Mouse (Mus musculus) adrenal gland, postnatal 0 days (tissue): ENCODE results near the gene Slc30a6. TPM values are rescaled to one million over a fixed set of nuclear protein-coding genes. Genes with fewer than 3 reads are reported as not detected.

ENCODE experiments used
- polyA plus RNA-seq: library from polyadenylated mRNA; unstranded; fragments of >200 nt; fragmentation: Nextera tagmentation; extraction: Ambion mirVana; gene quantifications from 2 replicates; pipeline ENCODE4 v1.2.1, GENCODE M21; 2015

Slc30a6 gene
- 21.8 and 39.9 TPM in 2 replicates for polyA plus RNA-seq

DNA sequence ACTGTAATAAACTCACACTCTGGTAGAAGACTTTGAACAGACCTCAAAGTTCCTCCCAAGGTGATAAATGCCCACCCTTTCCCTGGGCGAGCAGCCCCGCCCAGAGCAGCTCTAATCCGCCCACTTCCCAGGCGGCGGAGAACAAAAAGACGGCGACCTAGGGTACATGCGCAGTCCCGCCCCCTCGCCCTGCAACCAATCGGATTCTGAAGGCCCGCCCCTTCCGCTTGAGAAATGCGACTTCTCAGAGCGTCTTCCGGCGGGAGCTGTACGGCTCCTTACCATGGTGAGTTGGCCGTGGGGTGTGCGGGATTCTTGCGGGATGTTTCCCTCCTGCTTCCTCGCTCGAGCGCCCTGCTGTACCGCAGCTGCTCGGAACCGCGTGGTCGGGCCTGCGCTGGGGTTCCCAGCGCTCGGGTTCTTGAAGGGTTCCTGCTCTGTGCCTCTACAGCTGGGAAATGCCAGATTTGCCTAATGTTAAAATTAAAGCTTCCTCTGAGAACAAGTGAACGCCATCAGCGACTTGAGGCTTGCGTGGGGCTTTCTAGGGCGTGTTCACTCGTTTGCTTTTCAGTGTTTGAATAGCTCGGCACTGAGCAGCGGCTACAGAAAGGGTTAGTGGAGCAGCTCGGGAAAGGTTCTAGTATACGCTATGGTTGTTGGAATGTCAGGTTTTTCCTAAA lies at the start of gene Slc30a6:
Gene Slc30a6 (plus strand): TSS at position 226 of the 683 bp plus-strand sequence.

GRCm38 (mm10) chr17:74458711-74459408 lies 63.5 kb downstream of the Slc30a6 start, which contains the start of gene Nlrc4:
TSS of gene Nlrc4 (minus strand) at chr17:74459142.

Other genes with a start within 250 kb of the Slc30a6 start
- 77.2 and 91.3 TPM in 2 replicates for gene Memo1, start 100.1 kb upstream of the Slc30a6 start, polyA plus RNA-seq
- 279 and 285 TPM in 2 replicates for gene Dpy30, start 71.7 kb upstream of the Slc30a6 start, polyA plus RNA-seq
- gene Spast, start 56.6 kb upstream of the Slc30a6 start, polyA plus RNA-seq: 12.3 and 12.7 TPM in 2 replicates
- 0.37 and 0.60 TPM in 2 replicates for gene Nlrc4, start 63.5 kb downstream of the Slc30a6 start, polyA plus RNA-seq
- 105 and 141 TPM in 2 replicates for gene Yipf4, start 93.9 kb downstream of the Slc30a6 start, polyA plus RNA-seq
- 56.8 and 70.3 TPM in 2 replicates for gene Birc6, start 132.7 kb downstream of the Slc30a6 start, polyA plus RNA-seq